Mouse (Mus musculus): ENCODE data around the gene Opn5. TPM values are rescaled to one million over a fixed set of nuclear protein-coding genes. Genes with fewer than 3 reads are reported as not detected.

The Opn5 gene
- polyA plus RNA-seq (2012; fragmentation: generic; extraction: Trizol): not detected

GRCm38 (mm10) chr17:42611295-42611694 lies at the start of gene Opn5:
Gene Opn5, minus strand, starts transcription at chr17:42611395.

Other genes starting within 250 kb of the Opn5 start
- under 1 TPM in 1 of 2 experiments, not detected in 1; 0.01 TPM for gene Adgrf4, start 80.9 kb upstream of the Opn5 start, polyA plus RNA-seq (2012; fragmentation: generic; extraction: Trizol)
- not detected for gene Adgrf2, start 130.8 kb upstream of the Opn5 start, polyA plus RNA-seq (2012; fragmentation: generic; extraction: Trizol)